18 mouse cellular contexts compared by ENCODE assay signal in the genomic region with DNA sequence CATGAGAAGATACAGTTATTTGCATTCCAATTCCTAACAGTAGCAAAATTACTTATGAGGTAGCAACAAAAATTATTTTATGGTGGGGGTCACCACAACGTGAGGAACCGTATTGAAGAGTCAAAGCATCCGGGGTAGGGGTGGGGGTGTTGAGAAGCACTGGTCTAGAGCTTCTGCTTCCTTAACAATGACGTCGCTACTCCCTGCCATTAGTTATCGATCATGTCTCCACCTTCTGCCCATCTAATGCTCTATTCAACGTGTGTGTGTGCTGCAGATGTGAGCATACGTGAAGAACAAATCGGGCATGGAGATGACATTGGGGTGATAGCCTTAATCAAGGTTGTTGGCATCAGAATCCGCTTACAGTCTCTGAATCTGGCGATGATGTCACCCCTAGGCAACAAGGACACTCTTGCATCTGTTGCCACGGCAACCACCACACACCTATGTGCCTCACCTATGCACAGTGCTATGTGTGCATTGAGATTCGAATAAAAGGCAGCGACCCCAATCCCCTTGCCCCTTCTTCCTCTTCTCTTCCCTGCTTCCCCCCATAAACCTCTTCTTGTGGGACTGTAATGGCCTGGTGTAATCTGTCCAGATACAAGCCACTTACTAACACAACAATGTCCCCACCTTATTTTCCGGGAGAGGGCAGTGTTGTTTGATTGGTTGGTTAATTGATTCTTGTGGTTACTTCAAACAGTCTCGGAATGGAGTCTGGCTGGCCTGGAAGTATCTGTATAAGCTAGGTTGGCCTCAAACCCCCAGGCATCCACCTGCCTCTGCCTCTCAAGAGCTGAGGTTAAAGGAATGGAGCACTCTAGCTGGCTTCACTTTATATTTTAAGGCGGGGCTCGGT. TPM values are rescaled to one million over a fixed set of nuclear protein-coding genes. Genes with fewer than 3 reads are reported as not detected.
DNase-seq lines count a peak whose midpoint lies in the region; ATAC-seq and TF ChIP-seq lines count a peak whose summit lies in the region.
"Had no signal": no experiment of that assay in that cellular context is flagged by ENCODE, and none has a peak within 500 bp of the region (broad histone marks: within the 10 kb centered on the region; RNA-seq: fewer than 3 reads in every experiment).

No protein-coding gene starts in this region.

- H3K36me3 ChIP-seq in hindbrain, embryonic 14.5 days (replicated peaks; ENCODE audit: control insufficient read depth, insufficient read depth) = no peaks in the 10 kb centered on the region
- no peaks in the 10 kb centered on the region for H3K36me3 ChIP-seq in hindbrain, embryonic 11.5 days (ENCODE audit: control insufficient read depth, insufficient read depth, low read length)
- no peaks in the 10 kb centered on the region for H3K36me3 ChIP-seq in hindbrain, embryonic 16.5 days (ENCODE audit: control insufficient read depth, insufficient read depth, low read length)
- no peaks in the 10 kb centered on the region for H3K36me3 ChIP-seq in midbrain, postnatal 0 days (ENCODE audit: insufficient read depth, low read length)
- H3K36me3 ChIP-seq: limb, embryonic 13.5 days had no signal

- H3K27ac ChIP-seq in hindbrain, embryonic 14.5 days = no peak overlapping the region
- no peak overlapping the region for H3K27ac ChIP-seq in hindbrain, embryonic 11.5 days (ENCODE audit: low read depth, low read length)
- H3K27ac ChIP-seq in hindbrain, embryonic 16.5 days (ENCODE audit: low read depth, low read length) = no peak overlapping the region
- no peak overlapping the region for H3K27ac ChIP-seq in midbrain, postnatal 0 days (ENCODE audit: low read depth, low read length)
- H3K27ac ChIP-seq: limb, embryonic 13.5 days; liver, embryonic 14.5 days had no signal

- H3K27me3 ChIP-seq in hindbrain, embryonic 14.5 days (ENCODE audit: control insufficient read depth, insufficient read depth, low read length) = no peaks in the 10 kb centered on the region
- no peaks in the 10 kb centered on the region for H3K27me3 ChIP-seq in hindbrain, embryonic 11.5 days (ENCODE audit: control insufficient read depth, insufficient read depth, low read length)
- H3K27me3 ChIP-seq in hindbrain, embryonic 16.5 days (replicated peaks; ENCODE audit: control insufficient read depth, insufficient read depth, low read length) = no peaks in the 10 kb centered on the region
- H3K27me3 ChIP-seq in midbrain, postnatal 0 days (ENCODE audit: insufficient read depth, low read length) = no peaks in the 10 kb centered on the region
- H3K27me3 ChIP-seq: limb, embryonic 13.5 days had no signal

- 0 out of 2 replicates have a peak, but pooled peaks have one; percentile 3 for TF ChIP-seq CTCF in midbrain, postnatal 0 days (IDR thresholded peaks at IDR 0.05)

- 89% methylated on average over 18 of the region's 18 CpGs for WGBS in hindbrain, embryonic 14.5 days
- 90% methylated on average over 18 of the region's 18 CpGs for WGBS in hindbrain, embryonic 11.5 days
- 88% methylated on average over 18 of the region's 18 CpGs for WGBS in hindbrain, embryonic 16.5 days
- WGBS in midbrain, postnatal 0 days = 75% methylated on average over 18 of the region's 18 CpGs

- no peak overlapping the region for H3K4me2 ChIP-seq in hindbrain, embryonic 14.5 days (replicated peaks)
- no peak overlapping the region for H3K4me2 ChIP-seq in hindbrain, embryonic 11.5 days (replicated peaks; ENCODE audit: low read depth, low read length)
- no peak overlapping the region for H3K4me2 ChIP-seq in hindbrain, embryonic 16.5 days (ENCODE audit: low read length)
- no peak overlapping the region for H3K4me2 ChIP-seq in midbrain, postnatal 0 days (ENCODE audit: low read depth, low read length, poor library complexity, severe bottlenecking)
- H3K4me2 ChIP-seq: heart, embryonic 11.5 days; limb, embryonic 13.5 days had no signal

- no peaks in the 10 kb centered on the region for H3K9me3 ChIP-seq in hindbrain, embryonic 14.5 days (ENCODE audit: control insufficient read depth, low read length)
- no peaks in the 10 kb centered on the region for H3K9me3 ChIP-seq in hindbrain, embryonic 11.5 days (ENCODE audit: control insufficient read depth, low read length)
- H3K9me3 ChIP-seq in hindbrain, embryonic 16.5 days (ENCODE audit: control insufficient read depth, low read length) = no peaks in the 10 kb centered on the region
- H3K9me3 ChIP-seq in midbrain, postnatal 0 days (ENCODE audit: low read length) = no peaks in the 10 kb centered on the region
- H3K9me3 ChIP-seq: limb, embryonic 13.5 days had no signal

- H3K4me1 ChIP-seq in hindbrain, embryonic 14.5 days (replicated peaks; ENCODE audit: control insufficient read depth, insufficient read depth, low read length) = no peaks in the 10 kb centered on the region
- H3K4me1 ChIP-seq in hindbrain, embryonic 11.5 days (replicated peaks; ENCODE audit: control insufficient read depth, insufficient read depth, low read length) = no peaks in the 10 kb centered on the region
- H3K4me1 ChIP-seq in hindbrain, embryonic 16.5 days (ENCODE audit: control insufficient read depth, insufficient read depth, low read depth, low read length) = no peaks in the 10 kb centered on the region
- H3K4me1 ChIP-seq in midbrain, postnatal 0 days (ENCODE audit: insufficient read depth, low read length) = no peaks in the 10 kb centered on the region

- H3K9ac ChIP-seq in hindbrain, embryonic 14.5 days = no peak overlapping the region
- no peak overlapping the region for H3K9ac ChIP-seq in hindbrain, embryonic 11.5 days (ENCODE audit: low read depth, low read length)
- no peak overlapping the region for H3K9ac ChIP-seq in hindbrain, embryonic 16.5 days (ENCODE audit: low read depth, low read length)
- no peak overlapping the region for H3K9ac ChIP-seq in midbrain, postnatal 0 days (replicated peaks; ENCODE audit: low read length, poor library complexity, severe bottlenecking)
- H3K9ac ChIP-seq: limb, embryonic 13.5 days; liver, embryonic 14.5 days had no signal

- DNase-seq in hindbrain, embryonic 14.5 days (ENCODE audit: low spot score) = no peak
- DNase-seq in hindbrain, embryonic 11.5 days (ENCODE audit: low spot score) = no peak
- DNase-seq in lung, postnatal 36 days = peak; percentile 14
- DNase-seq in lung, postnatal 4 days = no peak
- peak; percentile 46 for DNase-seq in midbrain, postnatal 0 days (ENCODE audit: low spot score)
- no peak for DNase-seq in left cerebral cortex, postnatal 10 days (ENCODE audit: extremely low spot score in 1 of 2, low spot score in 2 of 2)
- no peak for DNase-seq in ovary, postnatal 14 days (ENCODE audit: low spot score)
- DNase-seq: adrenal gland, adult 2 months; cerebellum, postnatal 36 days; kidney, adult 11 months; kidney, postnatal 14 days; layer of hippocampus, adult 9-11 months; right cerebral cortex, adult 18-20 months had no signal

- intact Hi-C loops in left cerebral cortex, postnatal 10 days (cut with DNase I) = no loop called here

- ATAC-seq in hindbrain, embryonic 14.5 days (ENCODE audit: low FRiP score) = peak; percentile 64; the same call in 1 of the 2 replicates
- no peak for ATAC-seq in hindbrain, embryonic 11.5 days (ENCODE audit: low FRiP score)
- peak; percentile 87 for ATAC-seq in hindbrain, embryonic 16.5 days
- ATAC-seq in midbrain, postnatal 0 days (ENCODE audit: low FRiP score) = peak; percentile 83
- ATAC-seq: CD4-positive, CD25-positive, alpha-beta regulatory T cell, adult 4 months had no signal

- no peak overlapping the region for H3K4me3 ChIP-seq in hindbrain, embryonic 14.5 days (replicated peaks; ENCODE audit: low read length)
- no peak overlapping the region for H3K4me3 ChIP-seq in hindbrain, embryonic 11.5 days (ENCODE audit: low read depth, low read length)
- no peak overlapping the region for H3K4me3 ChIP-seq in hindbrain, embryonic 16.5 days (ENCODE audit: low read length)
- H3K4me3 ChIP-seq in midbrain, postnatal 0 days (ENCODE audit: low read depth, low read length) = no peak overlapping the region
- H3K4me3 ChIP-seq: limb, embryonic 13.5 days had no signal

RNA-seq across cellular contexts. Expression of a gene that starts 50.8 kb away (rescaled TPM):
- 534 and 562 TPM in 2 replicates for polyA plus RNA-seq in hindbrain, embryonic 14.5 days (2014; fragmentation: Nextera tagmentation; extraction: Ambion mirVana)
- 722 and 727 TPM in 2 replicates for polyA plus RNA-seq in hindbrain, embryonic 11.5 days (2014; fragmentation: Nextera tagmentation; extraction: Ambion mirVana)
- 474 and 502 TPM in 2 replicates for polyA plus RNA-seq in hindbrain, embryonic 16.5 days (2015; fragmentation: Nextera tagmentation; extraction: Ambion mirVana)
- 133 and 184 TPM in 2 replicates for total RNA-seq in midbrain, postnatal 0 days (2014; rRNA removed)
- 616 and 676 TPM in 2 replicates for polyA plus RNA-seq in midbrain, postnatal 0 days (2015; fragmentation: Nextera tagmentation; extraction: Ambion mirVana)
- total RNA-seq in left cerebral cortex, postnatal 10 days (2021) = 100 to 1,000 TPM; 308 to 324 TPM

Comparison
In these comparisons a context has a peak if more than half of its experiments do, and no peak if none do; other contexts are left out.
1. DNase-seq: peak in lung, postnatal 36 days (single experiment) and midbrain, postnatal 0 days (single experiment); none in hindbrain, embryonic 14.5 days (single experiment), hindbrain, embryonic 11.5 days (single experiment), lung, postnatal 4 days (0 of 2), left cerebral cortex, postnatal 10 days (0 of 2) and ovary, postnatal 14 days (single experiment).